Mouse (Mus musculus) MEL (cell line): ENCODE data around the gene Luzp2. TPM values are rescaled to one million over a fixed set of nuclear protein-coding genes. Genes with fewer than 3 reads are reported as not detected.

Source experiments
- DNase-seq: peaks from one replicate; pipeline ENCODE4 v3.0.0; 2011; ENCODE audit warnings: low read depth, low spot score
- H3K27ac ChIP-seq: 2 replicates; pipeline ENCODE4 v1.5.1; 2012; ENCODE audit warnings: low read depth, mild to moderate bottlenecking, control low read depth, low read length, moderate library complexity; ENCODE audit not compliant: control insufficient read depth
- H3K27me3 ChIP-seq, 2 experiments: fragments of 150-350 bp in 1 of 2; sonication (generic) in 1 of 2; 2 replicates each; pipeline ENCODE4 v1.6.1; 2012; ENCODE audit warnings: low read length in 2 of 2, mild to moderate bottlenecking in 2 of 2, improper control_type of control experiment in 1 of 2, moderate library complexity in 1 of 2; ENCODE audit not compliant: insufficient read depth in 2 of 2, control insufficient read depth in 1 of 2
- H3K36me3 ChIP-seq, 2 experiments: 2 replicates each; pipeline ENCODE4 v1.6.1; 2012 to 2014; ENCODE audit warnings: low read length in 2 of 2, improper control_type of control experiment in 1 of 2, inconsistent platforms in 1 of 2, mild to moderate bottlenecking in 1 of 2; ENCODE audit not compliant: insufficient read depth in 2 of 2, control insufficient read depth in 1 of 2
- H3K4me1 ChIP-seq, 2 experiments: fragments of 150-350 bp in 1 of 2; sonication (generic) in 1 of 2; 2 replicates each; pipeline ENCODE4 v1.6.1; 2012; ENCODE audit warnings: low read length in 2 of 2, improper control_type of control experiment in 1 of 2, mild to moderate bottlenecking in 1 of 2; ENCODE audit not compliant: insufficient read depth in 2 of 2, control insufficient read depth in 1 of 2
- H3K4me3 ChIP-seq, 2 experiments: fragments of 150-350 bp in 1 of 2; sonication (generic) in 1 of 2; 2 replicates each; pipeline ENCODE4 v1.5.1; 2012; ENCODE audit warnings: low read depth in 2 of 2, low read length in 2 of 2, mild to moderate bottlenecking in 2 of 2, moderate library complexity in 2 of 2, control low read depth in 1 of 2, improper control_type of control experiment in 1 of 2; ENCODE audit not compliant: control insufficient read depth in 1 of 2, insufficient read depth in 1 of 2
- H3K79me2 ChIP-seq: 2 replicates; pipeline ENCODE4 v1.6.1; 2012; ENCODE audit warnings: mild to moderate bottlenecking, low read length, moderate library complexity; ENCODE audit not compliant: control insufficient read depth, poor library complexity, insufficient read depth
- H3K9ac ChIP-seq: 2 replicates; pipeline ENCODE4 v1.6.1; 2012; ENCODE audit warnings: low read depth, mild to moderate bottlenecking, control low read depth, low read length, moderate library complexity; ENCODE audit not compliant: control insufficient read depth, poor library complexity, severe bottlenecking
- H3K9me3 ChIP-seq: fragments of 150-350 bp; sonication (generic); replicated peaks from 2 replicates; pipeline ENCODE4 v1.6.1; 2012; ENCODE audit warnings: mild to moderate bottlenecking, low read length, improper control_type of control experiment, moderate library complexity; ENCODE audit not compliant: insufficient read depth
- BHLHE40 ChIP-seq: IDR thresholded peaks from 2 replicates; pipeline ENCODE4 v1.6.1; 2012; ENCODE audit warnings: low read depth, mild to moderate bottlenecking, inconsistent platforms, low read length, improper control_type of control experiment, borderline replicate concordance
- CHD1 ChIP-seq: IDR thresholded peaks from 2 replicates; pipeline ENCODE4 v1.6.1; 2012; ENCODE audit warnings: low read depth, mild to moderate bottlenecking, inconsistent platforms, low read length, improper control_type of control experiment
- CHD2 ChIP-seq: IDR thresholded peaks from 2 replicates; pipeline ENCODE4 v1.6.1; 2011; ENCODE audit warnings: low read length, improper control_type of control experiment
- CTCF ChIP-seq, 3 experiments: IDR thresholded peaks in 2 of 3; conservative IDR thresholded peaks in 1 of 3; 2 replicates each; pipeline ENCODE4 v1.5.1; 2011 to 2012; ENCODE audit warnings: low read length in 3 of 3, low read depth in 2 of 3, mild to moderate bottlenecking in 2 of 3, improper control_type of control experiment in 1 of 3, inconsistent platforms in 1 of 3, mixed read lengths in 1 of 3, moderate library complexity in 1 of 3; ENCODE audit not compliant: control insufficient read depth in 1 of 3, insufficient read depth in 1 of 3, poor library complexity in 1 of 3, severe bottlenecking in 1 of 3
- ELF1 ChIP-seq: IDR thresholded peaks from 2 replicates; pipeline ENCODE4 v1.6.1; 2014; ENCODE audit warnings: low read depth, mild to moderate bottlenecking, inconsistent platforms, low read length, improper control_type of control experiment, moderate library complexity
- GABPA ChIP-seq: IDR thresholded peaks from 2 replicates; pipeline ENCODE4 v1.6.1; 2012; ENCODE audit warnings: low read depth, mild to moderate bottlenecking, inconsistent platforms, low read length, improper control_type of control experiment, moderate library complexity
- GATA1 ChIP-seq: IDR thresholded peaks from 2 replicates; pipeline ENCODE4 v1.6.1; 2011; ENCODE audit warnings: low read depth, low read length, improper control_type of control experiment
- JUND ChIP-seq: IDR thresholded peaks from 2 replicates; pipeline ENCODE4 v1.6.1; 2011; ENCODE audit warnings: low read depth, mild to moderate bottlenecking, improper control_type of control experiment, low read length
- KAT2A ChIP-seq: conservative IDR thresholded peaks from 2 replicates; pipeline ENCODE4 v1.6.1; 2012; ENCODE audit warnings: low read depth, low read length, improper control_type of control experiment, inconsistent platforms
- MAFK ChIP-seq: IDR thresholded peaks from 2 replicates; pipeline ENCODE4 v1.6.1; 2011; ENCODE audit warnings: low read depth, mild to moderate bottlenecking, low read length, improper control_type of control experiment, borderline replicate concordance
- MAX ChIP-seq: IDR thresholded peaks from 2 replicates; pipeline ENCODE4 v1.6.1; 2011; ENCODE audit warnings: low read length, improper control_type of control experiment
- MEF2A ChIP-seq: IDR thresholded peaks from 2 replicates; pipeline ENCODE4 v1.6.1; 2014; ENCODE audit warnings: low read depth, mild to moderate bottlenecking, inconsistent platforms, low read length, improper control_type of control experiment; ENCODE audit not compliant: poor library complexity, insufficient replicate concordance, severe bottlenecking; ENCODE audit errors: extremely low read depth
- NELFE ChIP-seq: IDR thresholded peaks from 2 replicates; pipeline ENCODE4 v1.6.1; 2011; ENCODE audit warnings: low read depth, low read length, improper control_type of control experiment
- POLR2A ChIP-seq, 2 experiments: IDR thresholded peaks; 2 replicates each; pipeline ENCODE4 v1.6.1; 2011 to 2012; ENCODE audit warnings: low read length in 2 of 2, mild to moderate bottlenecking in 2 of 2, control low read depth in 1 of 2, improper control_type of control experiment in 1 of 2, low read depth in 1 of 2, moderate library complexity in 1 of 2; ENCODE audit not compliant: control insufficient read depth in 1 of 2, insufficient read depth in 1 of 2, poor library complexity in 1 of 2
- POLR2AphosphoS2 ChIP-seq: IDR thresholded peaks from 2 replicates; pipeline ENCODE4 v1.6.1; 2011; ENCODE audit warnings: low read length, improper control_type of control experiment
- POLR2AphosphoS5 ChIP-seq: IDR thresholded peaks from 2 replicates; pipeline ENCODE4 v1.6.1; 2012; ENCODE audit warnings: low read depth, borderline replicate concordance, mild to moderate bottlenecking, inconsistent platforms, low read length, moderate library complexity, mixed read lengths
- RAD21 ChIP-seq: IDR thresholded peaks from 2 replicates; pipeline ENCODE4 v1.6.1; 2011; ENCODE audit warnings: mild to moderate bottlenecking, low read depth, low read length, improper control_type of control experiment
- SMC3 ChIP-seq: IDR thresholded peaks from 2 replicates; pipeline ENCODE4 v1.6.1; 2011; ENCODE audit warnings: low read depth, low read length, improper control_type of control experiment
- TAL1 ChIP-seq: IDR thresholded peaks from 2 replicates; pipeline ENCODE4 v1.6.1; 2012; ENCODE audit warnings: mild to moderate bottlenecking, inconsistent platforms, low read length, moderate library complexity, mixed read lengths
- UBTF ChIP-seq: IDR thresholded peaks from 2 replicates; pipeline ENCODE4 v1.6.1; 2012; ENCODE audit warnings: low read depth, mild to moderate bottlenecking, inconsistent platforms, low read length, improper control_type of control experiment, moderate library complexity, borderline replicate concordance; ENCODE audit not compliant: insufficient read depth
- USF1 ChIP-seq: IDR thresholded peaks from 2 replicates; pipeline ENCODE4 v1.6.1; 2014; ENCODE audit warnings: low read depth, mild to moderate bottlenecking, inconsistent platforms, low read length, improper control_type of control experiment, moderate library complexity
- USF2 ChIP-seq, 2 experiments: IDR thresholded peaks; 2 replicates each; pipeline ENCODE4 v1.6.1; 2011 to 2012; ENCODE audit warnings: improper control_type of control experiment in 2 of 2, low read length in 2 of 2, borderline replicate concordance in 1 of 2, inconsistent platforms in 1 of 2, low read depth in 1 of 2, mild to moderate bottlenecking in 1 of 2; ENCODE audit not compliant: insufficient read depth in 1 of 2
- ZC3H11A ChIP-seq: IDR thresholded peaks from 2 replicates; pipeline ENCODE4 v1.6.1; 2012; ENCODE audit warnings: low read depth, mild to moderate bottlenecking, inconsistent platforms, low read length, improper control_type of control experiment
- polyA plus RNA-seq, 2 experiments: library from polyadenylated mRNA; stranded (reverse) in 1 of 2; unstranded in 1 of 2; fragments of >175 nt in 1 of 2; fragments of >200 nt in 1 of 2; gene quantifications; 2 replicates each; pipeline versions ENCODE4 v1.2.1 to v1.2.4; 2012; ENCODE audit warnings: low replicate concordance in 2 of 2, low read depth in 1 of 2; ENCODE audit not compliant: insufficient read length in 2 of 2, insufficient read depth in 1 of 2, missing spikeins in 1 of 2
- total RNA-seq: library from RNA; depleted of rRNA; stranded (reverse); fragments of 300-350 nt; gene quantifications from 2 replicates; pipeline ENCODE4 v1.2.3, GENCODE M21; 2012

Luzp2 gene
- total and polyA plus RNA-seq, 3 experiments: not detected

DNA sequence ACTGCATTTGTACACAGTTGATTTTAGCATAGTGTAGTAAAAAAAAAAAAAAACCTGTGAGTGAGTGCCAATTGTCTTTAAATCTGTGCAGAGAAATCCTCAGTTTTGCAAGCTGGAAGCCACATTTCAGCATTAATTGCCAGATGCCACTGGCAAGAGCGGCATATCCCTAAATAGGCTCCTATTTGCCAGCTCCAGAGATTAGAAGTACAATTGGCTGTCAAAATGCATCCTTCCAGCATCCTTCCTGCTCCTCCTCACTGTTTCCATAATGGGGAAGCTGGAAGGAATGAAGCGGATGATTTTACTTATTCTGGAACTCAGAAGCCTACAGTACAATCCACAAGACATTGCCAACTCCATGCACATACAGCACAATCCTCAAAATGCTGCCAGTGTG, 354.2 kb downstream of the Luzp2 start:
- TF ChIP-seq MAX (no peak), CHD1 (no peak)
- Histone ChIP-seq H3K9me3 (no peaks in the 10 kb centered on the region), H3K27me3 (no peaks in the 10 kb centered on the region), H3K79me2 (no peaks in the 10 kb centered on the region), H3K36me3 (no peaks in the 10 kb centered on the region), H3K27ac (no peak overlapping the region), H3K9ac (no peak overlapping the region), H3K4me1 (no peaks in the 10 kb centered on the region), H3K4me3 (no peak overlapping the region)
- DNase-seq: no peak

DNA sequence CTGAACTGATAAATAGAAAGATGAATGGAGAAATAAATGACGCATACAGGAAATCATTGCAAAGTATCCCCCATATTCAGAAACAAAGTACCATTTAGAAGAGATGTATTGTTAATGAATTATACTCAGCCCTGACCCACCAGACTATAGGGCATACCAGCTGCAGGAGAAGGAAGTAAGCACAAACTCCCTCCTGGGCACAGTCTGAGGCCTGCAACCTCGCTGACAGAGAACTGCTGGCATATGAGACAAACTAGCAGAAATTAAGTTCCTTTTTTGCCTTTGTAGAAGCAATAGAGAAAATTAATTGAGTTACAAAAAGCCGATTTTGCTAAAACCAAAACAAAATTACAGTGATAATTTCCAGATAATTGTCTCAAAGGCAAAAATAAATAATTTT, 355.4 kb downstream of the Luzp2 start:
- no peak for DNase-seq
- H3K4me3 ChIP-seq: no peak overlapping the region

GRCm38 (mm10) chr7:55198806-55199205, 363.5 kb downstream of the Luzp2 start:
- H3K4me3 ChIP-seq: no peak overlapping the region
- no peaks in the 10 kb centered on the region for H3K79me2 ChIP-seq
- DNase-seq: no peak
- H3K36me3 ChIP-seq: no peaks in the 10 kb centered on the region
- H3K27ac ChIP-seq: no peak overlapping the region
- no peak for TF ChIP-seq MEF2A
- no peak for TF ChIP-seq POLR2A (IDR thresholded peaks at IDR 0.05; ENCODE audit: control insufficient read depth in 1 of 2, insufficient read depth in 1 of 2, low read depth in 1 of 2, low read length in 2 of 2, poor library complexity in 1 of 2)
- no peaks in the 10 kb centered on the region for H3K27me3 ChIP-seq
- H3K9me3 ChIP-seq: no peaks in the 10 kb centered on the region
- H3K9ac ChIP-seq: no peak overlapping the region
- H3K4me1 ChIP-seq: no peaks in the 10 kb centered on the region

More for the DNA sequence above, 355.4 kb downstream of the Luzp2 start:
- Histone ChIP-seq H3K9ac (no peak overlapping the region), H3K4me1 (no peaks in the 10 kb centered on the region), H3K79me2 (no peaks in the 10 kb centered on the region), H3K36me3 (no peaks in the 10 kb centered on the region), H3K27me3 (no peaks in the 10 kb centered on the region), H3K9me3 (no peaks in the 10 kb centered on the region), H3K27ac (no peak overlapping the region)
- TF ChIP-seq NELFE (no peak), BHLHE40 (no peak), JUND (no peak), UBTF (no peak), TAL1 (no peak), KAT2A (no peak), POLR2AphosphoS5 (no peak), GABPA (no peak), CTCF (IDR thresholded peaks at IDR 0.05 in 2 of 3, conservative IDR thresholded peaks at IDR 0.05 in 1 of 3; ENCODE audit: control insufficient read depth in 1 of 3, insufficient read depth in 1 of 3, low read depth in 2 of 3, low read length in 3 of 3, poor library complexity in 1 of 3, severe bottlenecking in 1 of 3) (no peak), RAD21 (no peak), USF2 (IDR thresholded peaks at IDR 0.05; ENCODE audit: borderline replicate concordance in 1 of 2, insufficient read depth in 1 of 2, low read depth in 1 of 2, low read length in 2 of 2) (no peak), USF1 (no peak), ELF1 (no peak), GATA1 (no peak), CHD2 (no peak), POLR2AphosphoS2 (no peak), ZC3H11A (no peak), MAFK (no peak), SMC3 (no peak)
